Mouse (Mus musculus) thymus, adult 2 months (tissue): Measurements from ENCODE around the gene Gm572.

Experiments used
- CTCF ChIP-seq: fragments of 200-500 bp; IDR thresholded peaks from 2 replicates; pipeline ENCODE4 v1.5.1; 2012; ENCODE audit warnings: mild to moderate bottlenecking, control low read depth, low read length, moderate library complexity, borderline replicate concordance; ENCODE audit not compliant: control insufficient read depth, poor library complexity, insufficient read depth; ENCODE audit errors: extremely low read depth
- POLR2A ChIP-seq: fragments of 200-500 bp; IDR thresholded peaks from 2 replicates; pipeline ENCODE4 v1.6.1; 2012; ENCODE audit warnings: mild to moderate bottlenecking, low read length, control low read depth, moderate library complexity; ENCODE audit not compliant: control insufficient read depth, poor library complexity, insufficient read depth; ENCODE audit errors: extremely low read depth

DNA sequence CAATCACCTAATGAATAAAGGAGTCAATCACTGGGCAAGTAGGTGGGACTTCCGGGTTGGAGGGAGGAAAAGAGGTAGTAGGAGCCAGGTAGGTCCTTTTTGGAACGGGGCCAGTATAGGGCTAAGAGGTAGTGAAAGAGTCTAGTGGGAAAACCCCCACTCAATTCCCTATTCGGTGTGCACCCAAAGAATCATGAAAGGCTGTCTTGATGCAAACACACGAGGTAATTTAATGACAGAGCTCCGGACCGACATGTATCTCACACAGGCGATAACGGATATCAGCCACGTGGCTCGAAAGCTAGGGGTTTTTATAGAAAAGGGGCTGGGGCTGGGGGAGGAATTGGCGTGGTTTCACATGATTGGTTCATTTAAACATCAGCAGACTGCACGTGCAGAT, 44.3 kb upstream of the Gm572 start:
- TF ChIP-seq POLR2A: no peak
- TF ChIP-seq CTCF: no peak
